Mouse (Mus musculus) kidney, postnatal 4 days (tissue): ENCODE measurements at regions not wholly inside any gene's neighbourhood (a gene's known extent, or its start where the extent isn't known, plus 50 kb on each side); places are given as distances from the start of the nearest gene placed in this dataset.

Experiments
- DNase-seq, 2 experiments: peaks; one replicate each; pipeline ENCODE4 v3.0.0; 2021; ENCODE audit warnings: mixed read lengths in 2 of 2

GRCm38 (mm10) chr4:54610101-54610500 is 334.7 kb upstream of the Zfp462 start:
- DNase-seq = no peak

DNA sequence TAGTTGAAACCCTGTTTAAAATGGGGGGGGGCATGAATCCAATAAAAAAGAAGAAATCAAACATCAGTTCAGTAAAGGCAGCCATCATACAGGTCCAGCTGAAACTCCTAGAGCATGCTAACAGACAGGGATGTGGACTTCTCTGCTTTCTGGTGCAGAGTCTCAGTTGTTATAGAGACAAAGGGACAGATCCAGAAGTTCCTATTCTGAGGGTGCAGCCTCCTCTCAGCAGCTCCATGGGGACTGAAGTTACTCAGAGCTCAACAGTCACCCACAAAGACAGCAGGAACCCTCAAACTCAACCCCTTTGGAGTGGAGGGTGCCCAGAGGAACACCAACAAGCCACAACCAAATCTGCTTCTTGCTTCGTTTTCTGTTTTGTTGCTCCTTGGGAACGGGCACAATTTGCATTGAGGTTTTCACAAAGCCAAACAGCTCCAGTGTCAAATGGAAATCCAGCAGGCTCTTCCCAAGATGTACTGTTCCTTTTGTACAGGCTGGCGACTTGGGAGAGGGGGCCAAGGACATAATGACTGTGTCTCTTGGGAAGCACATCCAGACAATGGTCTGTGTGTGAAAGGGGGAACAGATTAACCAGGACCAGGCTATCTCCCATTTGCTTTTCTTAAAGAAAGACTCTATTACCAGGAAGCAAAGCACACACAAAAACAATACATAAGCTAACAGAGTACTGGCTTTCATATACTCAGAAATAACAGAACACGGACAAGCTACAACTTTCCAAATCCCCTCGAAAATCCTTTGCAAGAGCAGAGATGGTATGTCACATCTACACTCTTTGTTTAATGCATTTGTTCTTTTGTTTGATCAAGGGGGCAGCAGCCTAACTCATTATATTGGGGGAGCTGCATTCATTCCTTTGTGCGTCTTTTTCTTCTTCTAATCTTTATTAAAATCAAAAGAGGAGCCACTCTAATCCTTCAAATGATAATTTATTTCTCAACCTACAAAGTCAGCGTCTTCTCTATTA is 332.6 kb upstream of the Zfp462 start:
- DNase-seq = no peak

DNA sequence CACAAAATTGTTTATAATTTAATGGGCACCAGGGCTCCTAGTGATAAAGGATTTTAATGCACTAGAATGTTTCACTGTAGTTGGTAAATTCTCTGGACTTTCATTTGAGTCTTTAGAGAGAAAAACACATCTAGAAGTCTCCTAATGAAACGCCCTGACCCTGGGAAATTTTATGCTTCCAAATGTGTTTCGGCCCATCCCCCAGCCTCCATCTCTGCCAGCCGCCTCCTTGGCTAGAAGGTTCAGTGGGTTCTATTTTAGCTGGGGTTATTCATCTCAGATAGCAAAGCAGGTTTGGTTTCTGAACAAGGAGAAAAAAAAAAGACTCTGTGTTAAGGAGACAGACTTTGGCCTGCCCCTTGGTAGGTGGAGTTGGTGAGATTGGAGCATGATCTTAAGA is 331.8 kb upstream of the Zfp462 start:
- DNase-seq = peak; percentile 21 to 36

GRCm38 (mm10) chr4:54613611-54614010 is 331.2 kb upstream of the Zfp462 start:
- peak; percentile 11 to 32 for DNase-seq

DNA sequence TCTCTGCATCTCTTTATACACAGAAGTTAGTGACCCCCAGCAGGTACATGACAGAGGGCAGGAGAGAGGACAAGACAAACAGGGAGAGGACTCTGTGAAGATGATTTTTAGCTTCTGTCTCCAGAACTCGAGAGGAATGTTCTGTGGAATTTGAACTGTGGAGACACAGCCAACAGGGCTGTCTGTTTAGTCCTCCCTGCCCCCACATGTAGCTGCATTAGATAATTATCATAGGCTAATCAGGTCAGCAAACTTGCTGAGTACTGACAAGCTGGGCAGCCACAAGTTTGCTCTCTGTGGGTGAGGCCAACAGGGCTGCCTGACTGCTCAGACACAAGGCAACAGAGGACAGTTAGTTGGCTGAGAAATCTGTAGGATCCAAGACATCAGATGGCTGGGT is 329.0 kb upstream of the Zfp462 start:
- DNase-seq = peak; percentile 29 to 54

GRCm38 (mm10) chr4:54624024-54624873 is 320.6 kb upstream of the Zfp462 start:
- no peak for DNase-seq

GRCm38 (mm10) chr4:54636986-54637641 is 307.7 kb upstream of the Zfp462 start:
- DNase-seq = no peak

- DNase-seq = no peak
Measured at GRCm38 (mm10) chr4:54646033-54646432, 298.8 kb upstream of the Zfp462 start.

DNA sequence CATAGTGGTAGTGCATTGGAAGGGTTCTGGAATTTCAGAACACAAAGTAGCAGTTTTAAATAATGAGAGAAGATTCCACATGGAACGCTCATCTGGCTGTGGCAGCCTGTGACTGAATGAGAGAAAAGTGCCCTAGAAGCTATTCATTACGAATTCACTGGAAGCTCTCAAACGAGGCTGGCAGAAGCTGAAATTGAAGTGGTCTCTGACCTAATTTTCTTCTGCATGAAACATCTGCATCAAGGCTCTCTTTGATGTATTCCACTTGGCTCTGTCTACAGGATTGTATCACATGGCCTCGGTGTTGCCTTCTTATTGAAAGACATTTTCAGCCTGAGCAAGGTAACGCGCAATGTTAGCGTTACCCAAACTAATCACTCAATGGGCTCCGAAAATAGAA is 298.4 kb upstream of the Zfp462 start:
- no peak for DNase-seq

GRCm38 (mm10) chr4:54648254-54648653 is 296.6 kb upstream of the Zfp462 start:
- peak in 1 of 2 experiments; percentile 32 for DNase-seq

DNA sequence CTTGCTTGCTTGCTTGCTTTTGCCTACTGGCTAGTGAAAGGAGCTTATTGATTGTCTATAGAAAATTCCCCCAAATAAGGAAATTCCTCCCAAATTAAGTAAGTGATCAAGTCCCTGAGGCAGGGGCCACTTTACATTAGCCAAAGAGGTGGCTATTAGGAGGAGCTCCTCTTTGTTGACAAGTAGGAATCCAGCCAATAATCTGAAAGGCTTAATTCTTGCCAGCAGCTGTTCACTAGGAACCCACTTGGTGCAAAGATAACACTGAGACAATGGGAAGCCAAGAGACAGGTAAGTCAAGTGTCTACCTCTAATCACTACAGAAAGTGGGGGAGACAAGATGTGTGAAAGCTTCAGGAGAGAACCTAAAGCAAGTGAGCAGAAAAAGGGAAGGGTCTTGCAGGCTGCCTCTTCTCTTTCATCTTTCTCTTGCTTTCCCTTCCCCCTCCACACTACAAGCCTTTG is 293.2 kb upstream of the Zfp462 start:
- no peak for DNase-seq

GRCm38 (mm10) chr4:54652111-54653021 is 292.5 kb upstream of the Zfp462 start:
- no peak for DNase-seq

DNA sequence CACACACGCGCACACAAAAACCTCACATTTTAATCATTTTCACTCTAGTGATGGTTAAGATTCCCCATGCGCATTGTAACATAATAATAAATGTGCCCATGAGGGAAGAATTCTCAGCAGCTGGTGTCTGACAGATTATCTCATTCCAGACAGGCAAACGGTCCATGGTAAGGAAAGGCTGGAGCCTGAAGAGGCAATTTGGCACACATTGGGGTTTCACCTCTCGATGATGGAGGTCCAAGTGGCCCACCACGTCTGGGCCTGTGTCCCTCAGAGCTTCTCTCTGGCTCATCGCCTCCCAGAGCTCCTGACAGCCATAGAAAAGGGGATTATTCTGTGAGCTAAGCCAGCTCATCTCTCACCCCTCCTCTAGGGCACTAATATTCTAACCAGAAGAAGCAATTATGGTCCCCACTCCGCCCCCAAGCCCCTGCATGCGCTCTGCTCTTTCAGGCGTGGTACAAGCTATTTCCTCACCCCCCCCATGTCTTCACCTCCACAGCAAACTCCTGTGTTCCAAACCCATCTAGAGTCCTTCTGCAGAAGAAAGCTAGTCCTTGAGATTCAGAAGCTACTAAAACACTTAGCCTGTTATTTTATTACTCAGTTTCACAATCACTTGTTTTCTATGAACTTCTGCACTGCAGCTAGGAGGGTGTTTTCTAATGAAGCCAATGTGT is 291.6 kb upstream of the Zfp462 start:
- DNase-seq = no peak
